ENCODE assay signal across 8 mouse cellular contexts in genomic region chr9:21146722-21147121, GRCm38 (mm10). TPM values are rescaled to one million over a fixed set of nuclear protein-coding genes. Genes with fewer than 3 reads are reported as not detected.
DNase-seq lines count a peak whose midpoint lies in the region; ATAC-seq and TF ChIP-seq lines count a peak whose summit lies in the region.

No protein-coding gene starts in this region.

- no peaks in the 10 kb centered on the region for H3K27me3 ChIP-seq in limb, embryonic 12.5 days

- H3K36me3 ChIP-seq in limb, embryonic 12.5 days: peaks cover 56% of the 10 kb centered on the region

- H3K9me3 ChIP-seq in limb, embryonic 12.5 days: no peaks in the 10 kb centered on the region

- intact Hi-C loops in gastrocnemius, adult 2 months (cut with DNase I): loop anchor here (5.0 kb wide), 1 partner anchor 54 kb away; the partner anchor contains the start of genes Gm38431 and Raver1

- H3K27ac ChIP-seq in gastrocnemius, adult 2 months: peak overlapping the region; percentile 87
- peak overlapping the region; percentile 53; the same call in 1 of the 2 replicates for H3K27ac ChIP-seq in limb, embryonic 12.5 days

- no peak for TF ChIP-seq CTCF in gastrocnemius, adult 2 months (IDR thresholded peaks at IDR 0.05)

- ATAC-seq in granulocyte monocyte progenitor cell, adult 5-6 weeks (replicated peaks; ENCODE audit: poor library complexity, severe bottlenecking): peak; percentile 84
- no peak for ATAC-seq in limb, embryonic 12.5 days (ENCODE audit: insufficient number of reproducible peaks, insufficient read depth, low FRiP score, low TSS enrichment, low read depth)
- ATAC-seq in neutrophil, adult 5-6 weeks (ENCODE audit: extremely low read depth, insufficient number of reproducible peaks, low FRiP score, poor library complexity, severe bottlenecking): peak; percentile 74

- DNase-seq in gastrocnemius, adult 2 months: no peak
- DNase-seq in gastrocnemius, postnatal 4 days (ENCODE audit: low spot score in 2 of 2): no peak
- DNase-seq in MN1 (ENCODE audit: low spot score): peak; percentile 53
- no peak for DNase-seq in layer of hippocampus, postnatal 14 days (ENCODE audit: low spot score in 2 of 2)
- DNase-seq in gastrocnemius, adult 8-10 months (ENCODE audit: low spot score in 2 of 2): no peak

- WGBS in limb, embryonic 12.5 days: 47% methylated on average over 10 of the region's 10 CpGs

- H3K9ac ChIP-seq in limb, embryonic 12.5 days (replicated peaks): peak overlapping the region; percentile 42; the same call in 1 of the 2 replicates

- peaks cover 32% of the 10 kb centered on the region for H3K4me1 ChIP-seq in limb, embryonic 12.5 days (replicated peaks)

- peak overlapping the region; percentile 48 for H3K4me2 ChIP-seq in limb, embryonic 12.5 days

- peak overlapping the region; percentile 29 for H3K4me3 ChIP-seq in gastrocnemius, adult 2 months
- H3K4me3 ChIP-seq in limb, embryonic 12.5 days (replicated peaks): peak overlapping the region; percentile 16

RNA-seq across cellular contexts. Expression of gene Cdc37, which starts 3.1 kb away (rescaled TPM):
- 100 to 1,000 TPM; 116 to 139 TPM for total RNA-seq in gastrocnemius, adult 2 months (2021)
- total RNA-seq in gastrocnemius, postnatal 4 days (2021): 100 to 1,000 TPM; 160 to 163 TPM
- total RNA-seq in granulocyte monocyte progenitor cell, adult 5-6 weeks (2014; fragmentation: Nextera tagmentation): 120 and 157 TPM in 2 replicates
- 285 and 306 TPM in 2 replicates for total RNA-seq in granulocyte monocyte progenitor cell, adult 5-6 weeks (2017)
- polyA plus RNA-seq in limb, embryonic 12.5 days (2016; fragmentation: Nextera tagmentation; extraction: Ambion mirVana): 338 and 357 TPM in 2 replicates
- total RNA-seq in neutrophil, adult 5-6 weeks (2017): 117 and 133 TPM in 2 replicates
- 100 to 1,000 TPM; 129 to 136 TPM for total RNA-seq in layer of hippocampus, postnatal 14 days (2021)
- total RNA-seq in gastrocnemius, adult 8-10 months (2022): 100 to 1,000 TPM in 3 of 4 experiments, 10 to 100 TPM in 1; 95.0 to 132 (median 111) TPM

RNA-seq across cellular contexts. Expression of gene Tyk2, which starts 15.7 kb away (rescaled TPM):
- 1 to 10 TPM; 4.4 to 5.9 TPM for total RNA-seq in gastrocnemius, adult 2 months (2021)
- 1 to 10 TPM; 9.3 TPM for total RNA-seq in gastrocnemius, postnatal 4 days (2021)
- 27.1 and 28.6 TPM in 2 replicates for total RNA-seq in granulocyte monocyte progenitor cell, adult 5-6 weeks (2014; fragmentation: Nextera tagmentation)
- total RNA-seq in granulocyte monocyte progenitor cell, adult 5-6 weeks (2017): 19.0 and 19.8 TPM in 2 replicates
- 15.0 and 16.1 TPM in 2 replicates for polyA plus RNA-seq in limb, embryonic 12.5 days (2016; fragmentation: Nextera tagmentation; extraction: Ambion mirVana)
- 30.4 and 32.4 TPM in 2 replicates for total RNA-seq in neutrophil, adult 5-6 weeks (2017)
- total RNA-seq in layer of hippocampus, postnatal 14 days (2021): 10 to 100 TPM; 14.2 to 14.3 TPM
- total RNA-seq in gastrocnemius, adult 8-10 months (2022): 1 to 10 TPM; 4.9 to 6.0 (median 5.8) TPM

RNA-seq across cellular contexts. Expression of gene Pde4a, which starts 18.8 kb away (rescaled TPM):
- 10 to 100 TPM; 39.0 to 66.8 TPM for total RNA-seq in gastrocnemius, adult 2 months (2021)
- 10 to 100 TPM; 11.6 to 13.8 TPM for total RNA-seq in gastrocnemius, postnatal 4 days (2021)
- 19.9 and 25.7 TPM in 2 replicates for total RNA-seq in granulocyte monocyte progenitor cell, adult 5-6 weeks (2014; fragmentation: Nextera tagmentation)
- total RNA-seq in granulocyte monocyte progenitor cell, adult 5-6 weeks (2017): 3.8 and 4.1 TPM in 2 replicates
- 4.8 and 5.6 TPM in 2 replicates for polyA plus RNA-seq in limb, embryonic 12.5 days (2016; fragmentation: Nextera tagmentation; extraction: Ambion mirVana)
- total RNA-seq in neutrophil, adult 5-6 weeks (2017): 1.5 and 2.6 TPM in 2 replicates
- 10 to 100 TPM; 63.8 to 69.9 TPM for total RNA-seq in layer of hippocampus, postnatal 14 days (2021)
- total RNA-seq in gastrocnemius, adult 8-10 months (2022): 10 to 100 TPM; 40.7 to 51.5 (median 47.0) TPM

RNA-seq across cellular contexts. Expression of gene Raver1, which starts 54.9 kb away (rescaled TPM):
- 10 to 100 TPM; 17.1 to 19.5 TPM for total RNA-seq in gastrocnemius, adult 2 months (2021)
- total RNA-seq in gastrocnemius, postnatal 4 days (2021): 10 to 100 TPM; 33.0 to 37.3 TPM
- 59.8 and 74.1 TPM in 2 replicates for total RNA-seq in granulocyte monocyte progenitor cell, adult 5-6 weeks (2014; fragmentation: Nextera tagmentation)
- total RNA-seq in granulocyte monocyte progenitor cell, adult 5-6 weeks (2017): 19.6 and 22.9 TPM in 2 replicates
- 60.8 and 77.0 TPM in 2 replicates for polyA plus RNA-seq in limb, embryonic 12.5 days (2016; fragmentation: Nextera tagmentation; extraction: Ambion mirVana)
- 15.0 and 15.4 TPM in 2 replicates for total RNA-seq in neutrophil, adult 5-6 weeks (2017)
- 10 to 100 TPM; 34.0 to 37.4 TPM for total RNA-seq in layer of hippocampus, postnatal 14 days (2021)
- 10 to 100 TPM; 13.0 to 15.6 (median 14.3) TPM for total RNA-seq in gastrocnemius, adult 8-10 months (2022)

RNA-seq across cellular contexts. Expression of gene Gm38431, which starts 54.9 kb away (rescaled TPM):
- total RNA-seq in gastrocnemius, adult 2 months (2021): 1 to 10 TPM; 1.2 to 1.6 TPM
- 1 to 10 TPM; 1.3 to 1.7 TPM for total RNA-seq in gastrocnemius, postnatal 4 days (2021)
- 61.0 and 67.3 TPM in 2 replicates for total RNA-seq in granulocyte monocyte progenitor cell, adult 5-6 weeks (2014; fragmentation: Nextera tagmentation)
- total RNA-seq in granulocyte monocyte progenitor cell, adult 5-6 weeks (2017): 5.5 and 7.5 TPM in 2 replicates
- 2.8 and 4.2 TPM in 2 replicates for polyA plus RNA-seq in limb, embryonic 12.5 days (2016; fragmentation: Nextera tagmentation; extraction: Ambion mirVana)
- total RNA-seq in neutrophil, adult 5-6 weeks (2017): 4.7 TPM in 2 replicates
- 1 to 10 TPM; 1.8 to 2.0 TPM for total RNA-seq in layer of hippocampus, postnatal 14 days (2021)
- 1 to 10 TPM in 1 of 4 experiments, under 1 TPM in 3; 0.15 to 2.5 (median 0.34) TPM for total RNA-seq in gastrocnemius, adult 8-10 months (2022)
